Mouse (Mus musculus) embryonic facial prominence, embryonic 12.5 days (tissue): ENCODE data around the gene Map3k4. TPM values are rescaled to one million over a fixed set of nuclear protein-coding genes. Genes with fewer than 3 reads are reported as not detected.

ENCODE experiments used
- ATAC-seq: fragments of 200-750 bp; cut with Nextera tagmentation; 2 replicates; pipeline ENCODE4 v1.8.0; 2017; ENCODE audit not compliant: insufficient number of reproducible peaks, insufficient read depth, low FRiP score, low TSS enrichment
- H3K27ac ChIP-seq: fragments of 300-500 bp; sonication (generic); 2 replicates; pipeline ENCODE4 v1.5.1; 2016; ENCODE audit warnings: mild to moderate bottlenecking
- H3K27me3 ChIP-seq: fragments of 300-500 bp; sonication (generic); 2 replicates; pipeline ENCODE4 v1.6.1; 2016; ENCODE audit warnings: mild to moderate bottlenecking, moderate library complexity
- H3K36me3 ChIP-seq: fragments of 300-500 bp; sonication (generic); 2 replicates; pipeline ENCODE4 v1.6.1; 2016; ENCODE audit warnings: mild to moderate bottlenecking
- H3K4me1 ChIP-seq: fragments of 300-500 bp; sonication (generic); 2 replicates; pipeline ENCODE4 v1.6.1; 2016
- H3K4me2 ChIP-seq: fragments of 300-500 bp; sonication (generic); replicated peaks from 2 replicates; pipeline ENCODE4 v1.6.1; 2016; ENCODE audit warnings: mild to moderate bottlenecking, moderate library complexity
- H3K4me3 ChIP-seq: fragments of 300-500 bp; sonication (generic); 2 replicates; pipeline ENCODE4 v1.5.1; 2016; ENCODE audit warnings: mild to moderate bottlenecking
- H3K9ac ChIP-seq: fragments of 300-500 bp; sonication (generic); 2 replicates; pipeline ENCODE4 v1.6.1; 2016; ENCODE audit warnings: mild to moderate bottlenecking, moderate library complexity
- H3K9me3 ChIP-seq: fragments of 300-500 bp; sonication (generic); 2 replicates; pipeline ENCODE4 v1.6.1; 2016; ENCODE audit warnings: mild to moderate bottlenecking, moderate library complexity
- WGBS: fragments of 180-500 bp; shearing (Covaris S2); methylation state at CpG from one replicate; pipeline ENCODE4 v1.1.7; 2016; 5-methylcytosine and 5-hydroxymethylcytosine counted together
- polyA plus RNA-seq: library from polyadenylated mRNA; unstranded; fragments of >200 nt; fragmentation: Nextera tagmentation; extraction: Ambion mirVana; gene quantifications from 2 replicates; pipeline ENCODE4 v1.2.1, GENCODE M21; 2016

Gene Map3k4
- polyA plus RNA-seq, 1 experiment from 2014 or later, result 60.5 TPM

GRCm38 (mm10) chr17:12212341-12212740 lies 106.3 kb downstream of the Map3k4 start:
- H3K4me2 ChIP-seq, result no peak overlapping the region
- no peaks in the 10 kb centered on the region for H3K27me3 ChIP-seq
- ATAC-seq, result no peak
- peaks cover 56% of the 10 kb centered on the region for H3K36me3 ChIP-seq
- peaks cover 9% of the 10 kb centered on the region for H3K4me1 ChIP-seq
- H3K27ac ChIP-seq, result no peak overlapping the region
- no peak overlapping the region for H3K4me3 ChIP-seq
- no peak overlapping the region for H3K9ac ChIP-seq
- 91% methylated on average over 6 of the region's 6 CpGs for WGBS
- no peaks in the 10 kb centered on the region for H3K9me3 ChIP-seq

- no peak overlapping the region for H3K4me2 ChIP-seq
- no peak overlapping the region for H3K4me3 ChIP-seq
- ATAC-seq, result no peak
- H3K27ac ChIP-seq, result no peak overlapping the region
- H3K4me1 ChIP-seq, result peaks cover 13% of the 10 kb centered on the region
- peaks cover 52% of the 10 kb centered on the region for H3K36me3 ChIP-seq
- H3K27me3 ChIP-seq, result no peaks in the 10 kb centered on the region
- no peaks in the 10 kb centered on the region for H3K9me3 ChIP-seq
- no peak overlapping the region for H3K9ac ChIP-seq
- 92% methylated on average over 11 of the region's 11 CpGs for WGBS
Observed at GRCm38 (mm10) chr17:12211890-12212289, 106.7 kb downstream of the Map3k4 start.

GRCm38 (mm10) chr17:12210544-12211132 lies 108.0 kb downstream of the Map3k4 start:
- H3K9me3 ChIP-seq, result no peaks in the 10 kb centered on the region
- H3K36me3 ChIP-seq, result peaks cover 40% of the 10 kb centered on the region
- H3K27ac ChIP-seq, result no peak overlapping the region
- H3K27me3 ChIP-seq, result no peaks in the 10 kb centered on the region
- no peak overlapping the region for H3K4me2 ChIP-seq
- no peak overlapping the region for H3K4me3 ChIP-seq
- no peak overlapping the region for H3K9ac ChIP-seq
- 32% methylated on average over 8 of the region's 8 CpGs for WGBS
- peaks cover 24% of the 10 kb centered on the region for H3K4me1 ChIP-seq
- ATAC-seq, result no peak

GRCm38 (mm10) chr17:12209481-12209880 lies 109.1 kb downstream of the Map3k4 start:
- H3K27ac ChIP-seq, result no peak overlapping the region; the same call in 1 of the 2 replicates

GRCm38 (mm10) chr17:12207022-12207548 lies 111.5 kb downstream of the Map3k4 start:
- H3K4me2 ChIP-seq, result no peak overlapping the region
- peaks cover 11% of the 10 kb centered on the region; the same call in 1 of the 2 replicates for H3K36me3 ChIP-seq
- H3K27me3 ChIP-seq, result no peaks in the 10 kb centered on the region
- H3K4me1 ChIP-seq, result peaks cover 45% of the 10 kb centered on the region
- no peak overlapping the region for H3K9ac ChIP-seq
- 39% methylated on average over 1 of the region's 1 CpGs for WGBS
- H3K4me3 ChIP-seq, result no peak overlapping the region
- ATAC-seq, result no peak
- no peaks in the 10 kb centered on the region for H3K9me3 ChIP-seq
- H3K27ac ChIP-seq, result no peak overlapping the region

More at GRCm38 (mm10) chr17:12209481-12209880, 109.1 kb downstream of the Map3k4 start:
- Histone ChIP-seq H3K9ac (no peak overlapping the region), H3K4me3 (no peak overlapping the region), H3K27me3 (no peaks in the 10 kb centered on the region), H3K4me2 (no peak overlapping the region), H3K9me3 (no peaks in the 10 kb centered on the region), H3K36me3 (peaks cover 28% of the 10 kb centered on the region), H3K4me1 (peaks cover 35% of the 10 kb centered on the region)
- 78% methylated on average over 4 of the region's 4 CpGs for WGBS
- no peak for ATAC-seq

GRCm38 (mm10) chr17:12206248-12206647 lies 112.3 kb downstream of the Map3k4 start:
- Histone ChIP-seq H3K9ac (no peak overlapping the region), H3K4me1 (peaks cover 45% of the 10 kb centered on the region), H3K36me3 (0 out of 2 replicates have a peak, but pooled peaks cover 3% of the 10 kb centered on the region), H3K9me3 (no peaks in the 10 kb centered on the region), H3K27me3 (no peaks in the 10 kb centered on the region), H3K27ac (peak overlapping the region; percentile 83), H3K4me2 (peak overlapping the region; percentile 24; the same call in 1 of the 2 replicates), H3K4me3 (no peak overlapping the region)
- 33% methylated on average over 3 of the region's 3 CpGs for WGBS
- no peak for ATAC-seq

- WGBS, result 12% methylated on average over 4 of the region's 4 CpGs
- Histone ChIP-seq H3K9ac (no peak overlapping the region), H3K27ac (peak overlapping the region; percentile 83), H3K36me3 (no peaks in the 10 kb centered on the region), H3K9me3 (no peaks in the 10 kb centered on the region), H3K27me3 (no peaks in the 10 kb centered on the region), H3K4me2 (peak overlapping the region; percentile 24; the same call in 1 of the 2 replicates), H3K4me3 (no peak overlapping the region), H3K4me1 (peaks cover 49% of the 10 kb centered on the region)
- 0 out of 2 replicates have a peak, but pooled peaks have one; percentile 2 for ATAC-seq
Observed at GRCm38 (mm10) chr17:12205694-12206075, 112.9 kb downstream of the Map3k4 start.

- peak; percentile 16; the same call in 1 of the 2 replicates for ATAC-seq
- H3K4me1 ChIP-seq, result peaks cover 51% of the 10 kb centered on the region
- WGBS, result 46% methylated on average over 10 of the region's 10 CpGs
- no peak overlapping the region for H3K9ac ChIP-seq
- no peak overlapping the region for H3K4me3 ChIP-seq
- H3K27me3 ChIP-seq, result no peaks in the 10 kb centered on the region
- H3K9me3 ChIP-seq, result no peaks in the 10 kb centered on the region
- peak overlapping the region; percentile 24; the same call in 1 of the 2 replicates for H3K4me2 ChIP-seq
- peak overlapping the region; percentile 83 for H3K27ac ChIP-seq
- H3K36me3 ChIP-seq, result no peaks in the 10 kb centered on the region
Observed at GRCm38 (mm10) chr17:12205015-12205693, 113.4 kb downstream of the Map3k4 start.

GRCm38 (mm10) chr17:12204689-12205014 lies 113.9 kb downstream of the Map3k4 start:
- no peaks in the 10 kb centered on the region for H3K9me3 ChIP-seq

GRCm38 (mm10) chr17:12204246-12204645 lies 114.3 kb downstream of the Map3k4 start:
- 62% methylated on average over 3 of the region's 3 CpGs for WGBS
- Histone ChIP-seq H3K4me2 (no peak overlapping the region), H3K36me3 (no peaks in the 10 kb centered on the region), H3K27me3 (no peaks in the 10 kb centered on the region), H3K9me3 (no peaks in the 10 kb centered on the region), H3K4me3 (no peak overlapping the region), H3K4me1 (peaks cover 57% of the 10 kb centered on the region), H3K9ac (no peak overlapping the region), H3K27ac (peak overlapping the region; percentile 83; the same call in 1 of the 2 replicates)
- no peak for ATAC-seq

More at GRCm38 (mm10) chr17:12204689-12205014, 113.9 kb downstream of the Map3k4 start:
- Histone ChIP-seq H3K4me3 (no peak overlapping the region), H3K27ac (peak overlapping the region; percentile 83), H3K4me1 (peaks cover 56% of the 10 kb centered on the region), H3K36me3 (no peaks in the 10 kb centered on the region), H3K27me3 (no peaks in the 10 kb centered on the region), H3K9ac (no peak overlapping the region), H3K4me2 (no peak overlapping the region)
- ATAC-seq, result no peak
- WGBS, result 79% methylated on average over 3 of the region's 3 CpGs

GRCm38 (mm10) chr17:12203414-12203897 lies 115.1 kb downstream of the Map3k4 start:
- 74% methylated on average over 15 of the region's 15 CpGs for WGBS
- peaks cover 57% of the 10 kb centered on the region for H3K4me1 ChIP-seq
- H3K9me3 ChIP-seq, result no peaks in the 10 kb centered on the region
- H3K27ac ChIP-seq, result no peak overlapping the region
- no peak overlapping the region for H3K9ac ChIP-seq
- no peak overlapping the region for H3K4me2 ChIP-seq
- no peaks in the 10 kb centered on the region for H3K36me3 ChIP-seq
- H3K27me3 ChIP-seq, result no peaks in the 10 kb centered on the region
- no peak overlapping the region for H3K4me3 ChIP-seq
- no peak for ATAC-seq

- Histone ChIP-seq H3K4me1 (peaks cover 38% of the 10 kb centered on the region), H3K9me3 (no peaks in the 10 kb centered on the region), H3K4me2 (no peak overlapping the region), H3K4me3 (no peak overlapping the region), H3K9ac (no peak overlapping the region), H3K27me3 (no peaks in the 10 kb centered on the region), H3K27ac (no peak overlapping the region), H3K36me3 (no peaks in the 10 kb centered on the region)
- WGBS, result 93% methylated on average over 1 of the region's 1 CpGs
- no peak for ATAC-seq
Observed at GRCm38 (mm10) chr17:12201086-12201485, 117.5 kb downstream of the Map3k4 start.
